Mouse (Mus musculus): Measurements from ENCODE around the gene Gtf3c4. TPM values are rescaled to one million over a fixed set of nuclear protein-coding genes. Genes with fewer than 3 reads are reported as not detected.

Gtf3c4 gene
- total and polyA plus RNA-seq, 2 experiments from 2014 or later = 4.0 to 26.4 TPM

GRCm38 (mm10) chr2:28829265-28829664, 10.9 kb downstream of the Gtf3c4 start:
- WGBS = 31% methylated on average over 4 of the region's 4 CpGs
- DNase-seq (ENCODE audit: low spot score) = peak; percentile 36
- H3K36me3 ChIP-seq (replicated peaks; ENCODE audit: control insufficient read depth, insufficient read depth, low read length) = peaks cover 77% of the 10 kb centered on the region

GRCm38 (mm10) chr2:28818866-28819265, 21.3 kb downstream of the Gtf3c4 start:
- TF ChIP-seq EP300 (IDR thresholded peaks at IDR 0.05; ENCODE audit: low read depth) (no peak), CTCF (IDR thresholded peaks at IDR 0.05; ENCODE audit: low read depth) (no peak)
- Histone ChIP-seq H3K27me3 (ENCODE audit: control insufficient read depth, insufficient read depth, low read length) (no peaks in the 10 kb centered on the region), H3K27ac (ENCODE audit: low read depth) (no peak overlapping the region), H3K4me1 (ENCODE audit: control insufficient read depth, insufficient read depth) (no peaks in the 10 kb centered on the region), H3K9ac (replicated peaks; ENCODE audit: low read depth, low read length) (no peak overlapping the region), H3K36me3 (replicated peaks; ENCODE audit: control insufficient read depth, insufficient read depth, low read length) (peaks cover 11% of the 10 kb centered on the region), H3K9me3 (replicated peaks; ENCODE audit: control insufficient read depth, low read length) (no peaks in the 10 kb centered on the region), H3K4me2 (ENCODE audit: low read depth, low read length) (no peak overlapping the region), H3K4me3 (ENCODE audit: low read depth, low read length) (no peak overlapping the region)
- DNase-seq (ENCODE audit: low spot score) (no peak), ATAC-seq (ENCODE audit: insufficient read depth, low read depth) (no peak)
- 39% methylated on average over 4 of the region's 4 CpGs for WGBS

More at GRCm38 (mm10) chr2:28829265-28829664, 10.9 kb downstream of the Gtf3c4 start:
- H3K4me2 ChIP-seq (ENCODE audit: low read depth, low read length) = no peak overlapping the region
- TF ChIP-seq EP300 (IDR thresholded peaks at IDR 0.05; ENCODE audit: low read depth) (no peak), CTCF (IDR thresholded peaks at IDR 0.05; ENCODE audit: low read depth) (peak; percentile 61)
- ATAC-seq (ENCODE audit: insufficient read depth, low read depth) = peak; percentile 75; the same call in 1 of the 2 replicates
- H3K27me3 ChIP-seq (ENCODE audit: control insufficient read depth, insufficient read depth, low read length) = no peaks in the 10 kb centered on the region
- no peak overlapping the region for H3K4me3 ChIP-seq (ENCODE audit: low read depth, low read length)
- H3K27ac ChIP-seq (ENCODE audit: low read depth) = no peak overlapping the region
- no peaks in the 10 kb centered on the region for H3K4me1 ChIP-seq (ENCODE audit: control insufficient read depth, insufficient read depth)
- no peak overlapping the region for H3K9ac ChIP-seq (replicated peaks; ENCODE audit: low read depth, low read length)
- H3K9me3 ChIP-seq (replicated peaks; ENCODE audit: control insufficient read depth, low read length) = no peaks in the 10 kb centered on the region

- no peak for TF ChIP-seq CTCF (IDR thresholded peaks at IDR 0.05; ENCODE audit: low read depth)
- no peak for TF ChIP-seq EP300 (IDR thresholded peaks at IDR 0.05; ENCODE audit: low read depth)
Measured at GRCm38 (mm10) chr2:28810260-28811013, 29.7 kb downstream of the Gtf3c4 start.

GRCm38 (mm10) chr2:28808841-28809240, 31.3 kb downstream of the Gtf3c4 start:
- no peaks in the 10 kb centered on the region for H3K9me3 ChIP-seq (replicated peaks; ENCODE audit: control insufficient read depth, low read length)
- 66% methylated on average over 6 of the region's 6 CpGs for WGBS
- DNase-seq (ENCODE audit: low spot score) (no peak), ATAC-seq (ENCODE audit: insufficient read depth, low read depth) (no peak)
- H3K4me3 ChIP-seq (ENCODE audit: low read depth, low read length) = no peak overlapping the region
- H3K9ac ChIP-seq (replicated peaks; ENCODE audit: low read depth, low read length) = no peak overlapping the region
- no peak for TF ChIP-seq EP300 (IDR thresholded peaks at IDR 0.05; ENCODE audit: low read depth)
- no peak for TF ChIP-seq CTCF (IDR thresholded peaks at IDR 0.05; ENCODE audit: low read depth)
- no peaks in the 10 kb centered on the region for H3K27me3 ChIP-seq (ENCODE audit: control insufficient read depth, insufficient read depth, low read length)
- H3K4me2 ChIP-seq (ENCODE audit: low read depth, low read length) = no peak overlapping the region
- no peaks in the 10 kb centered on the region for H3K4me1 ChIP-seq (ENCODE audit: control insufficient read depth, insufficient read depth)
- no peaks in the 10 kb centered on the region for H3K36me3 ChIP-seq (replicated peaks; ENCODE audit: control insufficient read depth, insufficient read depth, low read length)
- H3K27ac ChIP-seq (ENCODE audit: low read depth) = no peak overlapping the region

More at GRCm38 (mm10) chr2:28810260-28811013, 29.7 kb downstream of the Gtf3c4 start:
- Histone ChIP-seq H3K4me3 (ENCODE audit: low read depth, low read length) (no peak overlapping the region), H3K4me2 (ENCODE audit: low read depth, low read length) (no peak overlapping the region), H3K36me3 (replicated peaks; ENCODE audit: control insufficient read depth, insufficient read depth, low read length) (no peaks in the 10 kb centered on the region), H3K9me3 (replicated peaks; ENCODE audit: control insufficient read depth, low read length) (no peaks in the 10 kb centered on the region), H3K4me1 (ENCODE audit: control insufficient read depth, insufficient read depth) (no peaks in the 10 kb centered on the region), H3K27ac (ENCODE audit: low read depth) (no peak overlapping the region), H3K27me3 (ENCODE audit: control insufficient read depth, insufficient read depth, low read length) (no peaks in the 10 kb centered on the region), H3K9ac (replicated peaks; ENCODE audit: low read depth, low read length) (no peak overlapping the region)
- DNase-seq (ENCODE audit: low spot score) (no peak), ATAC-seq (ENCODE audit: insufficient read depth, low read depth) (no peak)
- WGBS = 48% methylated on average over 5 of the region's 5 CpGs

GRCm38 (mm10) chr2:28803406-28803805, 36.8 kb downstream of the Gtf3c4 start:
- TF ChIP-seq EP300 (IDR thresholded peaks at IDR 0.05; ENCODE audit: low read depth) (no peak), CTCF (IDR thresholded peaks at IDR 0.05; ENCODE audit: low read depth) (no peak)
- Histone ChIP-seq H3K27me3 (ENCODE audit: control insufficient read depth, insufficient read depth, low read length) (no peaks in the 10 kb centered on the region), H3K9me3 (replicated peaks; ENCODE audit: control insufficient read depth, low read length) (no peaks in the 10 kb centered on the region), H3K4me3 (ENCODE audit: low read depth, low read length) (no peak overlapping the region), H3K36me3 (replicated peaks; ENCODE audit: control insufficient read depth, insufficient read depth, low read length) (no peaks in the 10 kb centered on the region), H3K27ac (ENCODE audit: low read depth) (no peak overlapping the region), H3K4me1 (ENCODE audit: control insufficient read depth, insufficient read depth) (no peaks in the 10 kb centered on the region), H3K9ac (replicated peaks; ENCODE audit: low read depth, low read length) (no peak overlapping the region), H3K4me2 (ENCODE audit: low read depth, low read length) (no peak overlapping the region)
- ATAC-seq (ENCODE audit: insufficient read depth, low read depth) = no peak
- 67% methylated on average over 7 of the region's 7 CpGs for WGBS
- no peak for DNase-seq (ENCODE audit: low spot score)
